Mouse (Mus musculus) liver, embryonic 14.5 days (tissue): ENCODE measurements around the gene Zfp113. TPM values are rescaled to one million over a fixed set of nuclear protein-coding genes. Genes with fewer than 3 reads are reported as not detected.

Experiments used
- ATAC-seq: fragments of 200-750 bp; cut with Nextera tagmentation; 2 replicates; pipeline ENCODE4 v1.8.0; 2017; ENCODE audit warnings: moderate number of reproducible peaks, mild to moderate bottlenecking, moderate library complexity; ENCODE audit not compliant: insufficient read depth
- DNase-seq, 3 experiments: peaks; one replicate each; pipeline ENCODE4 v3.0.0-alpha.2; 2012 to 2013; ENCODE audit warnings: low read depth in 3 of 3, low spot score in 3 of 3
- H3K27ac ChIP-seq: fragments of 300-500 bp; sonication (generic); 2 replicates; pipeline ENCODE4 v1.5.1; 2014; ENCODE audit warnings: moderate library complexity, mild to moderate bottlenecking, control low read depth, inconsistent platforms
- H3K27me3 ChIP-seq: fragments of 300-500 bp; sonication (generic); 2 replicates; pipeline ENCODE4 v1.6.1; 2014; ENCODE audit warnings: mild to moderate bottlenecking, low read length, moderate library complexity; ENCODE audit not compliant: control insufficient read depth, insufficient read depth
- H3K36me3 ChIP-seq: fragments of 300-500 bp; sonication (generic); replicated peaks from 2 replicates; pipeline ENCODE4 v1.6.1; 2014; ENCODE audit warnings: low read depth; ENCODE audit not compliant: control insufficient read depth, insufficient read depth
- H3K4me1 ChIP-seq, 2 experiments: fragments of 200-500 bp in 1 of 2; fragments of 300-500 bp in 1 of 2; sonication (generic) in 1 of 2; replicated peaks; 2 replicates each; pipeline ENCODE4 v1.6.1; 2012 to 2014; ENCODE audit warnings: antibody characterized with exemption in 1 of 2, inconsistent platforms in 1 of 2, low read length in 1 of 2; ENCODE audit not compliant: control insufficient read depth in 2 of 2, insufficient read depth in 2 of 2
- H3K4me2 ChIP-seq: fragments of 300-500 bp; sonication (generic); 2 replicates; pipeline ENCODE4 v1.6.1; 2014; ENCODE audit warnings: low read depth, mild to moderate bottlenecking, control low read depth, moderate library complexity
- H3K4me3 ChIP-seq, 2 experiments: fragments of 200-500 bp in 1 of 2; fragments of 300-500 bp in 1 of 2; sonication (generic) in 1 of 2; 2 replicates each; pipeline ENCODE4 v1.5.1; 2012 to 2014; ENCODE audit warnings: low read depth in 2 of 2, low read length in 2 of 2, mild to moderate bottlenecking in 2 of 2, control low read depth in 1 of 2, inconsistent platforms in 1 of 2, moderate library complexity in 1 of 2; ENCODE audit not compliant: insufficient read depth in 1 of 2
- H3K9ac ChIP-seq: fragments of 300-500 bp; sonication (generic); replicated peaks from 2 replicates; pipeline ENCODE4 v1.6.1; 2014; ENCODE audit warnings: mild to moderate bottlenecking, control low read depth, moderate library complexity
- H3K9me3 ChIP-seq: fragments of 300-500 bp; sonication (generic); 2 replicates; pipeline ENCODE4 v1.6.1; 2016; ENCODE audit warnings: low read length, mixed read lengths; ENCODE audit not compliant: control insufficient read depth
- CTCF ChIP-seq: IDR thresholded peaks from 2 replicates; pipeline ENCODE4 v1.5.1; 2016; ENCODE audit warnings: antibody characterized with exemption, low read depth, control low read depth
- EP300 ChIP-seq: IDR thresholded peaks from 2 replicates; pipeline ENCODE4 v1.6.1; 2016; ENCODE audit warnings: antibody characterized with exemption, low read depth
- WGBS: fragments of 180-500 bp; shearing (Covaris S2); extraction: QIAGEN DNeasy Blood & Tissue Kit; methylation state at CpG from one replicate; pipeline ENCODE4 v1.1.7; 2014; ENCODE audit not compliant: insufficient replicate concordance; 5-methylcytosine and 5-hydroxymethylcytosine counted together
- polyA plus RNA-seq, 2 experiments: library from polyadenylated mRNA; depleted of rRNA in 1 of 2; stranded (reverse) in 1 of 2; unstranded in 1 of 2; fragments of >200 nt; fragmentation: Nextera tagmentation in 1 of 2; extraction: Ambion mirVana in 1 of 2; gene quantifications; 2 replicates each; pipeline versions ENCODE4 v1.2.1 to v1.2.3; 2012 to 2014

Gene Zfp113
- polyA plus RNA-seq, 2 experiments: 1.4 to 2.6 TPM

- peak within 1 kb of the TSS; percentile 82 for H3K4me2 ChIP-seq
- ATAC-seq (peak; percentile 86), DNase-seq (peak; percentile 97 to 98 (median 97))
- peaks cover 45% of the 10 kb centered on the region for H3K36me3 ChIP-seq
- H3K4me3 ChIP-seq: peak within 1 kb of the TSS; percentile 88 to 90
- TF ChIP-seq CTCF: peak; percentile 35
- TF ChIP-seq EP300: peak; percentile 44
- no peaks in the 10 kb centered on the region for H3K9me3 ChIP-seq
- peak within 1 kb of the TSS; percentile 96 for H3K9ac ChIP-seq
- no peaks in the 10 kb centered on the region for H3K27me3 ChIP-seq
- peaks cover 15 to 16% of the 10 kb centered on the region in 2 experiments for H3K4me1 ChIP-seq
- WGBS: 1% methylated on average over 54 of the region's 54 CpGs
- peak within 1 kb of the TSS; percentile 92 for H3K27ac ChIP-seq
Observed at GRCm38 (mm10) chr5:138171695-138172491, 16.3 kb upstream of the Zfp113 start, which contains the start of the genes Ap4m1 and Mcm7. Gene Ap4m1, plus strand, starts transcription at chr5:138172002. Gene Mcm7, minus strand, starts transcription at chr5:138172422.

DNA sequence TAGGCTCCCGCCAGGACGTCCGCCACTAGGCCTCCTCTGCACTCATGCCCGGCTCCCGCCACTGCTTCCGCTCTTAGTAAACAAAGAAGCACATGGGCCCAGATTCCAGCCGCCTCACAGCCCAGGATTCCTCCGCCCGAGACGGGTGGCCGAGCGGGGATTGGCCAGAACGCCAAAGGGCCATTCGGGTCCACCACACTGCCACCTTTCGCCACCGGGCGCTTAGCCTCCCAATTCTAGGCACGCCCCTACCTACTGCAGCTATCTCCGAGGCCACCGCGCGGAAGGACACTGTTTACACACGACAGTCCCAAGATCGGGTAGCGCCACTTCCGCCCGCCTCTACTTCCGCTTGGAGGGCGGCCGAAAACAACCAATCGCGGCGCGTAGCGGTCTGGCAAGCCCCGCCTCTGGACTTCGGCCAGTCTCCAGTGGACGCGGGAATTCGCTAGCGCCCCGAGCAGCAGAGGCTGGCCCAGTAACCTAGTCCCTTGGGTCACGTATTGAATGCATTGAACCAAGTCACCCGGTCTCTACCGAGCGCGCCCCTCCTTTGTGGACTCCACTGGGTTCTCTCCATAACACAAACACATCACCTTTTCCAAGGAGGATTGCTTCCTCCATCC is 15.5 kb upstream of the Zfp113 start:
- peak overlapping the region; percentile 92 for H3K27ac ChIP-seq
- H3K9ac ChIP-seq: peak overlapping the region; percentile 96
- peak overlapping the region; percentile 77 to 88 for H3K4me3 ChIP-seq
- no peaks in the 10 kb centered on the region for H3K9me3 ChIP-seq
- TF ChIP-seq CTCF (peak; percentile 58), EP300 (no peak)
- H3K4me2 ChIP-seq: peak overlapping the region; percentile 82
- peaks cover 48% of the 10 kb centered on the region for H3K36me3 ChIP-seq
- H3K27me3 ChIP-seq: no peaks in the 10 kb centered on the region
- peak; percentile 91 to 94 (median 92) for DNase-seq
- H3K4me1 ChIP-seq: peaks cover 15 to 16% of the 10 kb centered on the region in 2 experiments
- peak; percentile 82 for ATAC-seq
- under 1% methylated on average over 47 of the region's 47 CpGs for WGBS

DNA sequence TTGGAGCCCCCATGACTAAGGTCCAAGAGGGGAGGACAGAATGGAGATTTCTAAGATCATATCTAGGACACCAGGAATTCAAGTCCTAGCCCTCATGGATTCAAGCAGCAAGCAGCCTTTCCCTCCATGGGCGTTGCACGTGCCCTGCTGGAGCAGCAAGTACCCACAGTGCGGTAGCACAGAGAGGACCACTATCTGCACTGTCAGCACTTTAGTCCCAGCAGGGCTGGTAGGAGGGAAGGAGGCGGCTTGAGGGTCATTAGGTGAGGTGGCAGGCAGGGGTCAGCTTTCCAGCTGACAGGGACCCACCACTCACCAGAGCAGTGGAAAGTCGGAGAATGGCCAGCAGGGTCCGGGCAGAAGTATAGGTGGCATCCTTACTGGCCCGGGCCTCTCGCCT is 10.1 kb upstream of the Zfp113 start:
- 86% methylated on average over 8 of the region's 8 CpGs for WGBS
- TF ChIP-seq CTCF (no peak), EP300 (no peak)
- H3K36me3 ChIP-seq: peaks cover 78% of the 10 kb centered on the region

DNA sequence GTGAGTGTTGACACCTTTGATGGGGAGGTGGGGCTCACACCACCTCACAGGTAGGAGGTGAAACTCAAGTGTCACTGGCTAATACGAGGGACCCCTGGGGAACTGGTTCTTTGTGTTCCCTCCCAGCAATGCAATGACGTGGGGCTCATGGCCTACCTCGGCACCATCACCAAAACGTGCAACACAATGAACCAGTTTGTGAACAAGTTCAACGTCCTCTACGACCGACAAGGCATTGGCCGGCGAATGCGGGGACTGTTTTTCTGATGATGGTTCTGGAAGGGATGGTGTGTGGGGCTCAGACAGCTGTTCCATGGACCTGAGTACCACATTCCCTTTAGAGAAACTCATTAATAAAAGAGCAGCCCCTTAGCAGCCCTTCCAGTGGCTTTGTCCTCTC is 8.1 kb upstream of the Zfp113 start:
- ATAC-seq: no peak
- WGBS: 77% methylated on average over 10 of the region's 10 CpGs
- H3K36me3 ChIP-seq: peaks cover 61% of the 10 kb centered on the region
- no peak overlapping the region for H3K27ac ChIP-seq
- no peak overlapping the region for H3K9ac ChIP-seq
- H3K9me3 ChIP-seq: no peaks in the 10 kb centered on the region
- TF ChIP-seq EP300 (no peak), CTCF (no peak)
- H3K4me3 ChIP-seq: no peak overlapping the region
- no peak overlapping the region for H3K4me2 ChIP-seq
- DNase-seq: no peak
- H3K27me3 ChIP-seq: no peaks in the 10 kb centered on the region
- peaks cover 14 to 17% of the 10 kb centered on the region in 2 experiments for H3K4me1 ChIP-seq

More for the DNA sequence above, 10.1 kb upstream of the Zfp113 start:
- H3K9ac ChIP-seq: no peak overlapping the region
- ATAC-seq (no peak), DNase-seq (no peak)
- H3K9me3 ChIP-seq: no peaks in the 10 kb centered on the region
- no peaks in the 10 kb centered on the region for H3K27me3 ChIP-seq
- no peak overlapping the region for H3K27ac ChIP-seq
- H3K4me3 ChIP-seq: no peak overlapping the region
- no peak overlapping the region for H3K4me2 ChIP-seq
- H3K4me1 ChIP-seq: peaks cover 16% of the 10 kb centered on the region in 2 experiments

GRCm38 (mm10) chr5:138163046-138163445 is 7.5 kb upstream of the Zfp113 start:
- Histone ChIP-seq H3K4me1 (peaks cover 14 to 17% of the 10 kb centered on the region in 2 experiments), H3K9me3 (no peaks in the 10 kb centered on the region), H3K27me3 (no peaks in the 10 kb centered on the region), H3K4me3 (no peak overlapping the region; a peak in 1 of 4 replicates), H3K4me2 (no peak overlapping the region), H3K9ac (no peak overlapping the region), H3K36me3 (peaks cover 56% of the 10 kb centered on the region), H3K27ac (no peak overlapping the region)
- ATAC-seq (no peak), DNase-seq (no peak)
- WGBS: 43% methylated on average over 6 of the region's 6 CpGs
- no peak for TF ChIP-seq CTCF
- no peak for TF ChIP-seq EP300
